Mouse (Mus musculus) macrophage (primary cell): ENCODE results near the gene Psmd8. TPM values are rescaled to one million over a fixed set of nuclear protein-coding genes. Genes with fewer than 3 reads are reported as not detected.
A peak's percentile ranks its signal among the peaks of the same experiment; 100 is the strongest.

Experiments used
- H3K27ac ChIP-seq: fragments of 350-480 bp; formaldehyde crosslinking; 2 replicates; pipeline ENCODE4 v1.9.0; 2021
- H3K36me3 ChIP-seq: fragments of 350-480 bp; formaldehyde crosslinking; 2 replicates; pipeline ENCODE4 v1.9.0; 2021; ENCODE audit errors: inconsistent target
- H3K4me3 ChIP-seq: fragments of 350-480 bp; formaldehyde crosslinking; 2 replicates; pipeline ENCODE4 v1.9.0; 2021; ENCODE audit errors: inconsistent target
- H3K79me2 ChIP-seq: fragments of 350-480 bp; formaldehyde crosslinking; 2 replicates; pipeline ENCODE4 v1.9.0; 2021; ENCODE audit errors: inconsistent target
- WGBS: methylation state at CpG from one replicate; pipeline ENCODE4 v1.1.7; 2026; ENCODE audit warnings: inconsistent platforms; ENCODE audit not compliant: missing documents; 5-methylcytosine and 5-hydroxymethylcytosine counted together
- polyA plus RNA-seq: library from polyadenylated mRNA; stranded (reverse); fragments of 250-400 nt; gene quantifications from 3 replicates; pipeline ENCODE4 v1.2.4, GENCODE M21; 2018; ENCODE audit warnings: inconsistent platforms

Psmd8 gene
- polyA plus RNA-seq, 1 experiment from 2014 or later = 477 TPM

- no peaks in the 10 kb centered on the region for H3K36me3 ChIP-seq
- peak overlapping the region; percentile 46; the same call in 1 of the 2 replicates for H3K4me3 ChIP-seq
- H3K27ac ChIP-seq = peak overlapping the region; percentile 5; the same call in 1 of the 2 replicates
- peaks cover 11% of the 10 kb centered on the region; the same call in 1 of the 2 replicates for H3K79me2 ChIP-seq
- 6% methylated on average over 3 of the region's 4 CpGs for WGBS
Observed at GRCm38 (mm10) chr7:29134230-29134629, 46.3 kb downstream of the Psmd8 start.

DNA sequence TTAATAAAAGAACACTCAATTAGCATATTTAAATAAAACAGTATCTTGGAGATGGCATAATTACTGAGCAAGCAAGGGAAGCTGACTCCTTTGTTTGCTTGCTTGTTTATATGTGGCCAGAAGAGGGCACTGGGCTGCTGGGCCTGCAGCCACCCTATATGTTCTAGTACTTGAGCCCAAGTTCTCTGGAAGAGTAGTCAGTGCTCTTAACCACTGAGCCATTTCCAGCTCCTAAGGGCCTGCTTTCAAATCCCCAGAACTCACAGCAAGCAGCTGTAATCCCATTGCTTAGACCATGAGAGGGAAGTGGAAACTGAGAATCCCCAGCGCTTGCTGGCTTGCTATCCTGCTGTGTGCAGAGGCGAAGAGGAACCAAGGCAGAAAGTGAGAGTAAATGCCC lies 51.8 kb downstream of the Psmd8 start:
- no peaks in the 10 kb centered on the region for H3K79me2 ChIP-seq
- H3K27ac ChIP-seq = 0 out of 2 replicates have a peak overlapping the region, but pooled peaks have one; percentile 15
- H3K4me3 ChIP-seq = no peak overlapping the region
- WGBS = 25% methylated on average over 2 of the region's 2 CpGs
- no peaks in the 10 kb centered on the region for H3K36me3 ChIP-seq

GRCm38 (mm10) chr7:29126173-29126915 lies 54.2 kb downstream of the Psmd8 start:
- Histone ChIP-seq H3K4me3 (no peak overlapping the region), H3K27ac (no peak overlapping the region), H3K79me2 (no peaks in the 10 kb centered on the region), H3K36me3 (no peaks in the 10 kb centered on the region)
- WGBS = 31% methylated on average over 6 of the region's 7 CpGs

GRCm38 (mm10) chr7:29124970-29125369 lies 55.5 kb downstream of the Psmd8 start, which contains the start of gene Ryr1:
Gene Ryr1 (minus strand): TSS chr7:29125179.
- Histone ChIP-seq H3K27ac (no peak within 1 kb of the TSS), H3K36me3 (no peaks in the 10 kb centered on the region), H3K79me2 (no peaks in the 10 kb centered on the region), H3K4me3 (no peak within 1 kb of the TSS)
- WGBS = 1% methylated on average over 16 of the region's 16 CpGs

Other genes starting within 250 kb of the Psmd8 start
- gene Actn4, start 218.4 kb downstream of the Psmd8 start, polyA plus RNA-seq = 117 to 186 TPM (median 183 TPM) in 3 replicates
- 201 to 248 TPM (median 241 TPM) in 3 replicates for gene Eif3k, start 198.8 kb downstream of the Psmd8 start, polyA plus RNA-seq
- gene Map4k1, start 198.7 kb downstream of the Psmd8 start, polyA plus RNA-seq = 3.7 to 5.2 TPM (median 4.7 TPM) in 3 replicates
- gene Ryr1, start 55.5 kb downstream of the Psmd8 start, polyA plus RNA-seq = 0.01 to 0.03 TPM in 2 of 3 replicates, not detected in the other
- 1.8 to 9.4 TPM (median 2.2 TPM) in 3 replicates for gene Rasgrp4, start 45.9 kb downstream of the Psmd8 start, polyA plus RNA-seq
- 6.9 to 13.8 TPM (median 12.9 TPM) in 3 replicates for gene Fam98c, start 24.5 kb downstream of the Psmd8 start, polyA plus RNA-seq
- gene Ggn, start 10.5 kb downstream of the Psmd8 start, polyA plus RNA-seq = 0.40 to 0.90 TPM (median 0.70 TPM) in 3 replicates
- gene Spred3, start 10.3 kb downstream of the Psmd8 start, polyA plus RNA-seq = 0.95 to 2.3 TPM (median 1.6 TPM) in 3 replicates
- gene Catsperg1, start 33.3 kb upstream of the Psmd8 start, polyA plus RNA-seq = 0.41 to 1.9 TPM (median 0.86 TPM) in 3 replicates
- 23.4 to 43.1 TPM (median 38.3 TPM) in 3 replicates for gene Kcnk6, start 51.8 kb upstream of the Psmd8 start, polyA plus RNA-seq
- 31.3 to 53.4 TPM (median 51.1 TPM) in 3 replicates for gene Yif1b, start 57.6 kb upstream of the Psmd8 start, polyA plus RNA-seq
- gene 2200002D01Rik, start 67.8 kb upstream of the Psmd8 start, polyA plus RNA-seq = not detected in 3 replicates
- 0.25 to 0.72 TPM (median 0.27 TPM) in 3 replicates for gene Spint2, start 101.2 kb upstream of the Psmd8 start, polyA plus RNA-seq
- gene Ppp1r14a, start 108.6 kb upstream of the Psmd8 start, polyA plus RNA-seq = not detected in 3 replicates
- gene Dpf1, start 123.2 kb upstream of the Psmd8 start, polyA plus RNA-seq = 0.28 to 1.2 TPM (median 0.29 TPM) in 3 replicates